Mouse (Mus musculus): ENCODE measurements around the gene Hspa5. TPM values are rescaled to one million over a fixed set of nuclear protein-coding genes. Genes with fewer than 3 reads are reported as not detected.

The Hspa5 gene
- polyA plus RNA-seq, 1 experiment from 2014 or later: 937 TPM

DNA sequence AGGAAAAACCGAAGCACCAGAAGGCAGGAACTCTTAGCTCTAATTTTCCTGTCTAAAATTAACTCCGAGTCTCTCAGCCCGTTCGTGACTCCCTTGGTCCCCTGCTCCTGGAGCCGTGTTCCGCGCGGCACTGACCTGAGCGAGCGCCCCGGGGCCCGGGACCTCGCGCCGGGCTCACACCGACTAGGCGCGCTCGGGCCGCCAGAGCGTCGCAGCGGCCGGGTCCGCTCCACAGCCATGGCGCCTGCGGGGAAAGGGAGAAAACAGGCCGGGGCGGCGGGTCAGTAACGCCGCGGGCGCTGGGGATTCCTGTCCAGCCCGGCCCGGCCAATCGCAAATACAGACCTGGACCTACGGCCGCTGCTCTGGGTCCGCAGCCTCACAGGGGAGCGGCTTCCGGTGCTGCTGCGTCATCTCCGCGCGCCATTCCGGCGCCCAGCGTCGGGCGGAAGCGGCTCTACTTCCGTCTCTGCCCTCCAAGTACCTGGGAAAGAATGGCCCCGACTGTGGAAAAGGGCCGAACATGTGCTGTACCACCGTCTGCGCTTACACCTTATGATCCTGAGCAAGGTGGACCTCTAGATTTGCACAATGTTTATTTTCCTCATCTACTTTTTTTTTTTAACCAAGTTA is 54.2 kb downstream of the Hspa5 start, which contains the start of gene Fbxw2:
Fbxw2 (minus strand) TSS at position 485 of the 633 bp plus-strand sequence.
- peak within 1 kb of the TSS; percentile 75 for H3K27ac ChIP-seq
- H3K9ac ChIP-seq: peak within 1 kb of the TSS; percentile 96
- H3K36me3 ChIP-seq: peaks cover 13% of the 10 kb centered on the region
- peaks cover 9% of the 10 kb centered on the region for H3K9me3 ChIP-seq
- peak within 1 kb of the TSS; percentile 95 for H3K4me3 ChIP-seq
- H3K4me1 ChIP-seq: peaks cover 17% of the 10 kb centered on the region
- peaks cover 6% of the 10 kb centered on the region; the same call in 1 of the 2 replicates for H3K27me3 ChIP-seq
- WGBS: under 1% methylated on average over 57 of the region's 57 CpGs
- ATAC-seq (ENCODE audit: low FRiP score, low read depth): peak; percentile 99
- H3K4me2 ChIP-seq (replicated peaks): peak within 1 kb of the TSS; percentile 84

DNA sequence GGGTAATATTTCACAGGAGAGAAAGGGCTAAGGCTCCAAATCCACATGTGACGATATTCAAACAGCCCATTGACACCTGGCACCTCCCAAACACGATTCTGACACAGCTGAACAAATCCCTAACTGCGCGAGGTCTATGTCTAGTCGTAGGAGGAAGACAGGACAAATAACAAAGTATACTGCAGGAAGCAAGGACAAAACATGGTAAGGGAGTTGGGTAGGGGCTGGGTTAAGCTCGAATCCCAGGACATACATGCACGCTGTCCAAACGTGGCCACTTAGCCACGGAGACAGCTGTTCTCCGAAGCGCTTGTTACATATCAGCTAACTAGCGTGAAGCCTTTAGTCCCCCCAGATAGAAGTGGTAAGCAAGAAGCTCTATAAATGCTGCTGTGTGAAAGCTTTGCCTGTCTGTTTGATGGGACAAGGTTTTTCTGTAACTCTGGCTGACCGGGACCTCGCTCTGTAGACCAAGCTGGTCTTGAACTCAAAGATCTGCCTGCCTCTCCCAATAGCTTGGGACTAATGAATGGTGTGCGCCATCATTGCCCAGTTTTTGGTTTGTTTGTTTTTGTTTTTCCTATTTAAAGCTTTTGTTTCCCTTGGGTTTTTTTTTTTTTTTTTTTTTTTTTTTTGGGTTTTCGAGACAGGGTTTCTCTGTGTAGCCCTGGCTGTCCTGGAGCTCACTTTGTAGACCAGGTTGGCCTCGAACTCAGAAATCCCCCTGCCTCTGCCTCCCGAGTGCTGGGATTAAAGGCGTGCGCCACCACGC is 54.9 kb downstream of the Hspa5 start:
- Histone ChIP-seq H3K27ac (peak overlapping the region; percentile 75; the same call in 1 of the 2 replicates), H3K4me1 (peaks cover 17% of the 10 kb centered on the region), H3K4me3 (peak overlapping the region; percentile 95), H3K27me3 (peaks cover 6% of the 10 kb centered on the region; the same call in 1 of the 2 replicates), H3K9ac (peak overlapping the region; percentile 96), H3K9me3 (peaks cover 9% of the 10 kb centered on the region), H3K4me2 (replicated peaks) (peak overlapping the region; percentile 84), H3K36me3 (peaks cover 9% of the 10 kb centered on the region)
- 34% methylated on average over 20 of the region's 21 CpGs for WGBS
- ATAC-seq (ENCODE audit: low FRiP score, low read depth): peak; percentile 12; the same call in 1 of the 2 replicates

Other genes with a start within 250 kb of the Hspa5 start
- 89.7 and 97.3 TPM in 2 replicates for gene Gapvd1, start 16.7 kb upstream of the Hspa5 start, polyA plus RNA-seq (2015; fragmentation: Nextera tagmentation; extraction: Ambion mirVana)
- gene Rabepk, start 27.9 kb downstream of the Hspa5 start, polyA plus RNA-seq (2015; fragmentation: Nextera tagmentation; extraction: Ambion mirVana): 37.8 and 41.4 TPM in 2 replicates
- 93.1 and 93.4 TPM in 2 replicates for gene Fbxw2, start 54.3 kb downstream of the Hspa5 start, polyA plus RNA-seq (2015; fragmentation: Nextera tagmentation; extraction: Ambion mirVana)
- gene Gm34653, start 61.0 kb downstream of the Hspa5 start, polyA plus RNA-seq (2015; fragmentation: Nextera tagmentation; extraction: Ambion mirVana): 0.09 TPM in 1 of 2 replicates, not detected in the other
- gene Cutal, start 102.4 kb downstream of the Hspa5 start, polyA plus RNA-seq (2015; fragmentation: Nextera tagmentation; extraction: Ambion mirVana): 0.09 and 0.26 TPM in 2 replicates
- gene Psmd5, start 103.0 kb downstream of the Hspa5 start, polyA plus RNA-seq (2015; fragmentation: Nextera tagmentation; extraction: Ambion mirVana): 101 and 102 TPM in 2 replicates
- gene Phf19, start 142.1 kb downstream of the Hspa5 start, polyA plus RNA-seq (2015; fragmentation: Nextera tagmentation; extraction: Ambion mirVana): 1.6 and 2.6 TPM in 2 replicates
- gene Traf1, start 189.8 kb downstream of the Hspa5 start, polyA plus RNA-seq (2015; fragmentation: Nextera tagmentation; extraction: Ambion mirVana): 3.3 TPM in 2 replicates